Mouse (Mus musculus): ENCODE data around the gene AC170998.1. TPM values are rescaled to one million over a fixed set of nuclear protein-coding genes. Genes with fewer than 3 reads are reported as not detected.
"Not testable (repeated sequence)": the region's sequence is repeated elsewhere in the genome, so short reads cannot be mapped to it uniquely, and the experiment has no call there.

Gene AC170998.1
- polyA plus RNA-seq, 1 experiment from 2014 or later = 1.0 TPM

DNA sequence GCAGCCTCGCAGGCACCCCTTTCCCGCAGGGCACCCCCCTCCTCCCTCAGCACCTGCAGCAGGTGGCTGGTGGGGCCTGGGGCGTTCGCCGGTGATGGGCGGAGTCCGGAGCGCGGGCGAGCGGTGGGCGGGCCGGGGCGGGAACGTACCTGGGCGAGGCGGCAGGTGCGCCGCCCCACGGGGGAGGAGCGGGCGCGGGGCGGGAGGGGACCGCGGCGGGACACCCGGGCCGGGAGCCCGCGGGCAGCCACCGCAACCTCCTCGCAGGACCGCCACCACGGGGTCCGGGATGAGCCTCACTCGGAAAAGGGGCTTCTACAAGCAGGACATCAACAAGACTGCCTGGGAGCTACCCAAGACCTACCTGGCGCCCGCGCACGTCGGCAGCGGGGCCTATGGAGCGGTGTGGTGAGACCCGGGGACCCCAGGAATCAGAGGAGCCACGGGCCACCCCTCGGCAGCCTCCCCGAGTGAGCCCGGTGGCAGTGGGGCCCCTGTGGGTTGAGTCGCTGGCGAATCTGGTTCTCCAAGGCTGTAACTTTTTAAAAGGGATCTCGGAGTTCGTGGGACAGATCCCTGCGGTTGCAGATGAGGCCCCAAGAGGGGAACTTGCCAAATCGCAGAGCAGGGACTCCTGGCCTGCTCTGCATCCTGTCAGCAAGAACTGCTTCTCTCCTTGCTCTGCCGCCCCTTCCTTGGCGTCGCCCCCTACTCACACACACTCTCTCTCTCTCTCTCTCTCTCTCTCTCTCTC, 43.4 kb downstream of the AC170998.1 start, which contains the start of gene Mapk13:
Mapk13 (plus strand) TSS at position 177 of the 754 bp plus-strand sequence.
- TF ChIP-seq CTCF (IDR thresholded peaks at IDR 0.05; ENCODE audit: low read depth) = no peak
- H3K36me3 ChIP-seq (ENCODE audit: control insufficient read depth, insufficient read depth, low read length) = no peaks in the 10 kb centered on the region
- WGBS = 3% methylated on average over 49 of the region's 58 CpGs
- no peaks in the 10 kb centered on the region for H3K9me3 ChIP-seq (ENCODE audit: control insufficient read depth, low read length)
- H3K27me3 ChIP-seq (ENCODE audit: control insufficient read depth, insufficient read depth, low read length) = no peaks in the 10 kb centered on the region
- ATAC-seq (ENCODE audit: low FRiP score, low TSS enrichment) = peak; percentile 66
- peaks cover 2% of the 10 kb centered on the region for H3K4me1 ChIP-seq (replicated peaks; ENCODE audit: control insufficient read depth, insufficient read depth)
- H3K27ac ChIP-seq (replicated peaks) = peak within 1 kb of the TSS; percentile 86
- peak; percentile 90 for DNase-seq (ENCODE audit: low spot score)
- peak within 1 kb of the TSS; percentile 83 for H3K4me2 ChIP-seq (replicated peaks; ENCODE audit: low read depth)
- peak within 1 kb of the TSS; percentile 83 for H3K9ac ChIP-seq (ENCODE audit: low read length)
- H3K4me3 ChIP-seq (ENCODE audit: low read depth, low read length) = peak within 1 kb of the TSS; percentile 64

DNA sequence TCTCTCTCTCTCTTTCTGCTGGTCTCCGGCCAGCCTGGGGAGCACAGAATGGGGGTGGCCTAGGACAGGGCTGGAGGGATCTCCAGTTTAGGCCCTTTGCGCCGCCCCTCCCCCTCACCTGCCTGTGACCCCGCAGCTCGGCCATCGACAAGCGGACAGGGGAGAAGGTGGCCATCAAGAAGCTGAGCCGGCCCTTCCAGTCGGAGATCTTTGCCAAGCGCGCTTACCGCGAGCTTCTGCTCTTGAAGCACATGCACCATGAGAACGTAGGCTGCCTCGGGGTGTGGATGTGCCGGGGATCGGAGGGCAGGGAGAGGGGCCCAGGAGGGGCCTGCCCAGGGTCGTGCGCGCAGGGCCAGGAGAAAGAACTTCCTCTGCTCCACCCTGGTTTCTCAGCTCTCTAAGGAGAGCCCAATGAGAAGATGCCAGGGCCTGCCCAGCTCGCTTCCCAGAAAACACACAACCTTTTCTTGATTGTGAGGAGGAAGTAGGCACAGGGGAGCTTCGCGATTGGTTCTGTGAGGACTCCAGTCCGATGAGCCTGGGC, 44.1 kb downstream of the AC170998.1 start:
- TF ChIP-seq EP300 (optimal IDR thresholded peaks at IDR 0.05) (no peak), CTCF (IDR thresholded peaks at IDR 0.05; ENCODE audit: low read depth) (no peak)
- H3K4me2 ChIP-seq (replicated peaks; ENCODE audit: low read depth) = peak overlapping the region; percentile 83
- WGBS = 2% methylated on average over 24 of the region's 24 CpGs
- H3K4me3 ChIP-seq (ENCODE audit: low read depth, low read length) = peak overlapping the region; percentile 64
- H3K27ac ChIP-seq (replicated peaks) = peak overlapping the region; percentile 86
- no peaks in the 10 kb centered on the region for H3K27me3 ChIP-seq (ENCODE audit: control insufficient read depth, insufficient read depth, low read length)
- no peaks in the 10 kb centered on the region for H3K9me3 ChIP-seq (ENCODE audit: control insufficient read depth, low read length)
- peak; percentile 72 for DNase-seq (ENCODE audit: low spot score)
- H3K4me1 ChIP-seq (replicated peaks; ENCODE audit: control insufficient read depth, insufficient read depth) = peaks cover 2% of the 10 kb centered on the region
- no peaks in the 10 kb centered on the region for H3K36me3 ChIP-seq (ENCODE audit: control insufficient read depth, insufficient read depth, low read length)
- peak; percentile 69 for ATAC-seq (ENCODE audit: low FRiP score, low TSS enrichment)
- peak overlapping the region; percentile 83 for H3K9ac ChIP-seq (ENCODE audit: low read length)

DNA sequence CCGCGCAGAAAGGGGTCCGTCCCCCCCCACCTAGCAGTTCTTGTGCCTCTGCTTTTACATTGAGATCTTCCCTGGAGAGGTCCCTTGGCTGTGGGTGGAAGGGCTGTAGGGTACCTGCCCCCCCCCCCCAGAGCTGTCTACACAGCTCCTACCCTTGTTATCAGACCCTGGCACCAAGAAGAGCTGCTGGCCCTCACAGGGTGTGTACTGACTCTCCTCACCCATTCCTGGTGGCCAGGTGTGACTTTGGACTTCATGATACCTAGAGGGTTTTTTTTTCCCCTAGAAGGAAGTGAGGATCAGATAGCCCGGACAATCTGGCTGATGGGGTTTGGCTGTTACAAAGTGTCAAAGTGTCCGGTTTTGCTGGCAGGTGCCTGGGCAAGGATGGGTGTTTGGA, 45.4 kb downstream of the AC170998.1 start:
- TF ChIP-seq CTCF (IDR thresholded peaks at IDR 0.05; ENCODE audit: low read depth) (no peak), EP300 (optimal IDR thresholded peaks at IDR 0.05) (no peak)
- H3K4me2 ChIP-seq (replicated peaks; ENCODE audit: low read depth) = no peak overlapping the region

DNA sequence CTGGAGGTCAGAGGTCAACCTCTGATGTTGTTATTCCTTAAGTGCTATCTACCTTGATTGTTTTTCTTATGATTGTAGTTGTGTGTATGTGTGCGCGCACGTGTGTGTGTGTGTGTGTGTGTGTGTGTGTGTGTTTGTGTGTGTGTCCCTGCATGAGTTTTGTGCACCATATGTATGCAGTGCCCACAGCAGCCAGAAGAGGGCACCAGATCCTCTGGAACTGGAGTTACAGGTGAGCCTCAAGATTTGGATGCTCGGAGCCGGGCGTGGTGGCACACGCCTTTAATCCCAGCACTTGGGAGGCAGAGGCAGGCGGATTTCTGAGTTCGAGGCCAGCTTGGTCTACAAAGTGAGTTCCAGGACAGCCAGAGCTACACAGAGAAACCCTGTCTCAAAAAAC, 48.4 kb downstream of the AC170998.1 start:
- DNase-seq (ENCODE audit: low spot score); H3K4me2 ChIP-seq (replicated peaks; ENCODE audit: low read depth); H3K9ac ChIP-seq (ENCODE audit: low read length); H3K27ac ChIP-seq (replicated peaks); H3K9me3 ChIP-seq (ENCODE audit: control insufficient read depth, low read length); H3K27me3 ChIP-seq (ENCODE audit: control insufficient read depth, insufficient read depth, low read length); H3K4me1 ChIP-seq (replicated peaks; ENCODE audit: control insufficient read depth, insufficient read depth); ATAC-seq (ENCODE audit: low FRiP score, low TSS enrichment); H3K4me3 ChIP-seq (ENCODE audit: low read depth, low read length); H3K36me3 ChIP-seq (ENCODE audit: control insufficient read depth, insufficient read depth, low read length): not testable (repeated sequence)
- peak; percentile 54 for TF ChIP-seq CTCF (IDR thresholded peaks at IDR 0.05; ENCODE audit: low read depth)
- WGBS = 94% methylated on average over 7 of the region's 9 CpGs

More for the DNA sequence above, 45.4 kb downstream of the AC170998.1 start:
- DNase-seq (ENCODE audit: low spot score) (no peak), ATAC-seq (ENCODE audit: low FRiP score, low TSS enrichment) (no peak)
- no peak overlapping the region for H3K27ac ChIP-seq (replicated peaks)
- H3K27me3 ChIP-seq (ENCODE audit: control insufficient read depth, insufficient read depth, low read length) = no peaks in the 10 kb centered on the region
- WGBS = 86% methylated on average over 5 of the region's 5 CpGs
- no peak overlapping the region for H3K4me3 ChIP-seq (ENCODE audit: low read depth, low read length)
- H3K4me1 ChIP-seq (replicated peaks; ENCODE audit: control insufficient read depth, insufficient read depth) = peaks cover 2% of the 10 kb centered on the region
- no peaks in the 10 kb centered on the region for H3K36me3 ChIP-seq (ENCODE audit: control insufficient read depth, insufficient read depth, low read length)
- H3K9ac ChIP-seq (ENCODE audit: low read length) = no peak overlapping the region
- no peaks in the 10 kb centered on the region for H3K9me3 ChIP-seq (ENCODE audit: control insufficient read depth, low read length)

DNA sequence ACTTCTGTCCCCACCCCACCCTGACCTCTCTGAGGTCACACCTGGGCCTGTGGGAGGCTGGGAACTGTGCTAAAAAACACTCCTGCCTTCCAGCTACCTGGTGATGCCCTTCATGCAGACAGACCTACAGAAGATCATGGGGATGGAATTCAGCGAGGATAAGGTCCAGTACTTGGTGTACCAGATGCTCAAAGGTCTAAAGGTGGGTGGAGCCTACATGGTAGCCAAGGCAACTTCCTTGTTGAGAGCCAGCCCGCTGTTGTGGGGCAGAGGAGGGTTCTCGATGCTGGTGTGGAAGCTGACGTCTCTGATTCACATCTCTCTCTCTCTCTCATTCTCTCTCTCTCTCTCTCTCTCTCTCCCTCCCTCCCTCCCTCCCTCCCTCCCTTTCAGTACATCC, 49.3 kb downstream of the AC170998.1 start:
- no peaks in the 10 kb centered on the region for H3K9me3 ChIP-seq (ENCODE audit: control insufficient read depth, low read length)
- DNase-seq (ENCODE audit: low spot score) (no peak), ATAC-seq (ENCODE audit: low FRiP score, low TSS enrichment) (no peak)
- no peaks in the 10 kb centered on the region; the same call in none of the 2 replicates for H3K4me1 ChIP-seq (replicated peaks; ENCODE audit: control insufficient read depth, insufficient read depth)
- H3K27me3 ChIP-seq (ENCODE audit: control insufficient read depth, insufficient read depth, low read length) = no peaks in the 10 kb centered on the region
- H3K4me3 ChIP-seq (ENCODE audit: low read depth, low read length) = no peak overlapping the region
- no peak overlapping the region for H3K27ac ChIP-seq (replicated peaks)
- no peak for TF ChIP-seq CTCF (IDR thresholded peaks at IDR 0.05; ENCODE audit: low read depth)
- no peak for TF ChIP-seq EP300 (optimal IDR thresholded peaks at IDR 0.05)
- H3K36me3 ChIP-seq (ENCODE audit: control insufficient read depth, insufficient read depth, low read length) = peaks cover 2% of the 10 kb centered on the region; the same call in 1 of the 2 replicates
- 80% methylated on average over 4 of the region's 4 CpGs for WGBS
- H3K4me2 ChIP-seq (replicated peaks; ENCODE audit: low read depth) = no peak overlapping the region
- H3K9ac ChIP-seq (ENCODE audit: low read length) = no peak overlapping the region

Other genes with a start within 250 kb of the AC170998.1 start
- gene Fkbp5, start 208.6 kb upstream of the AC170998.1 start, polyA plus RNA-seq (2015; fragmentation: Nextera tagmentation; extraction: Ambion mirVana) = 9.2 and 11.8 TPM in 2 replicates
- not detected in 2 replicates for gene Armc12, start 195.3 kb upstream of the AC170998.1 start, polyA plus RNA-seq (2015; fragmentation: Nextera tagmentation; extraction: Ambion mirVana)
- gene Clpsl2, start 176.7 kb upstream of the AC170998.1 start, polyA plus RNA-seq (2015; fragmentation: Nextera tagmentation; extraction: Ambion mirVana) = not detected in 2 replicates
- gene Clps, start 165.3 kb upstream of the AC170998.1 start, polyA plus RNA-seq (2015; fragmentation: Nextera tagmentation; extraction: Ambion mirVana) = 1,789 and 1,944 TPM in 2 replicates
- 0.98 and 1.2 TPM in 2 replicates for gene Lhfpl5, start 150.4 kb upstream of the AC170998.1 start, polyA plus RNA-seq (2015; fragmentation: Nextera tagmentation; extraction: Ambion mirVana)
- 88.7 and 103 TPM in 2 replicates for gene Srpk1, start 103.4 kb upstream of the AC170998.1 start, polyA plus RNA-seq (2015; fragmentation: Nextera tagmentation; extraction: Ambion mirVana)
- gene Slc26a8, start 35.9 kb upstream of the AC170998.1 start, polyA plus RNA-seq (2015; fragmentation: Nextera tagmentation; extraction: Ambion mirVana) = 0.24 and 0.50 TPM in 2 replicates
- gene Mapk14, start 34.8 kb upstream of the AC170998.1 start, polyA plus RNA-seq (2015; fragmentation: Nextera tagmentation; extraction: Ambion mirVana) = 31.4 and 33.4 TPM in 2 replicates
- 211 and 220 TPM in 2 replicates for gene Mapk13, start 43.2 kb downstream of the AC170998.1 start, polyA plus RNA-seq (2015; fragmentation: Nextera tagmentation; extraction: Ambion mirVana)
- 5.2 and 5.7 TPM in 2 replicates for gene Brpf3, start 75.0 kb downstream of the AC170998.1 start, polyA plus RNA-seq (2015; fragmentation: Nextera tagmentation; extraction: Ambion mirVana)
- 12.7 TPM in 2 replicates for gene Pnpla1, start 132.3 kb downstream of the AC170998.1 start, polyA plus RNA-seq (2015; fragmentation: Nextera tagmentation; extraction: Ambion mirVana)
- 1.2 and 2.2 TPM in 2 replicates for gene 4930539E08Rik, start 189.2 kb downstream of the AC170998.1 start, polyA plus RNA-seq (2015; fragmentation: Nextera tagmentation; extraction: Ambion mirVana)
- gene Pxt1, start 217.8 kb downstream of the AC170998.1 start, polyA plus RNA-seq (2015; fragmentation: Nextera tagmentation; extraction: Ambion mirVana) = 0.18 TPM in 1 of 2 replicates, not detected in the other
- 37.6 and 38.3 TPM in 2 replicates for gene Kctd20, start 225.9 kb downstream of the AC170998.1 start, polyA plus RNA-seq (2015; fragmentation: Nextera tagmentation; extraction: Ambion mirVana)

All from stomach, postnatal 0 days (tissue).